Mouse (Mus musculus) embryonic fibroblast, embryonic 13.5 days (primary cell): Measurements from ENCODE around the gene Proser3.

Experiments
- CTCF ChIP-seq: IDR thresholded peaks from 2 replicates; pipeline ENCODE4 v1.5.1; 2011; ENCODE audit warnings: mild to moderate bottlenecking, control low read depth, low read length, moderate library complexity, borderline replicate concordance; ENCODE audit not compliant: insufficient read depth
- POLR2A ChIP-seq: IDR thresholded peaks from 2 replicates; pipeline ENCODE4 v1.6.1; 2011; ENCODE audit warnings: low read depth, mild to moderate bottlenecking, control low read depth, low read length, moderate library complexity

DNA sequence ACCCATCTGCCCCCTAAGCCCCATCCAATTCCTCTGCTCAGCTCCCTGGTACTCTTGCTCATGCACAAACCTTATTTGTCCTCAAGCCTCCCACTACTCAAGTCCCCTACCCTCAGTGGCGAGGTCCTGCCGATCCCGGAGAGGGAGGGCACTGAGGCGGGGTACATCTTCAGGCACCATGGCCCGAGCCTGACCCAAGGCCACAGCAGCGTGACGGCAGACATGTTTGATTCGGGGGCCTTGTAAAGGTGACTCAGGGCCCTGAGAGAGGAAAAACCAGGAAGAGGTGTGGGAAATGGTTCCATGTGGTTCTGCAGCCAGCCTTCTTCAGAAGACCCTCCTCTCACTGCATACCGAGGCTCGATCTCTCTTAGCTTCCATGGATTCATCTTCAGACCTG, 32.2 kb upstream of the Proser3 start:
- TF ChIP-seq CTCF (no peak), POLR2A (no peak)
